In the genomic region with DNA sequence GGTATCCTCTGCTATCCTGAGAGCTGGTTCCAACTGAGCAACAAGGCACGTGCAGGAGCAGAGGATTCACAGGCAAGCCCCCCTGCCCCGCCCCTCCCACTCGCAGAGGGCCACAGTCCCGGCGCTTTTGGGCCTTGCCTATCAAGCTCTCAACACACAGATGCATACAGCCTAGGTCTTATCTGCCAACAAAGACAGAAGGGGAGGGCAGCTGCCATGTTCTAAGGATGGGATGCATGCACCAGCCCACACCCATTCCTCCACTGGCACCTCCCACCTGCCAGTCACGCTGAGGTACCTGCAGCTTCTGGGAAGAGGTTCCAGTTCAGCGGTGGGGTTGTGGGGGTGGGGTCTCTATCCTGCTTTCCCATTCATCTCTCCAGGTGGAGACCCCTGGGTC, we compare ENCODE assay signal across 9 mouse cellular contexts. TPM values are rescaled to one million over a fixed set of nuclear protein-coding genes. Genes with fewer than 3 reads are reported as not detected.
A peak's percentile ranks its signal among the peaks of the same experiment; 100 is the strongest.
DNase-seq lines count a peak whose midpoint lies in the region; ATAC-seq and TF ChIP-seq lines count a peak whose summit lies in the region.
"Had no signal": no experiment of that assay in that cellular context is flagged by ENCODE, and none has a peak within 500 bp of the region (broad histone marks: within the 10 kb centered on the region; RNA-seq: fewer than 3 reads in every experiment).

No protein-coding gene starts in this region.

- no peak overlapping the region for H3K4me3 ChIP-seq in heart, embryonic 11.5 days (ENCODE audit: low read depth, low read length)
- no peak overlapping the region for H3K4me3 ChIP-seq in lung, embryonic 15.5 days
- no peak overlapping the region for H3K4me3 ChIP-seq in intestine, embryonic 15.5 days (replicated peaks)
- no peak overlapping the region for H3K4me3 ChIP-seq in neural tube, embryonic 12.5 days
- H3K4me3 ChIP-seq in left cerebral cortex, adult 2 months, result no peak overlapping the region

- peaks cover 96% of the 10 kb centered on the region for H3K4me1 ChIP-seq in heart, embryonic 11.5 days (ENCODE audit: control insufficient read depth, insufficient read depth, low read length)
- H3K4me1 ChIP-seq in lung, embryonic 15.5 days, result peaks cover 92% of the 10 kb centered on the region
- peaks cover 97% of the 10 kb centered on the region for H3K4me1 ChIP-seq in intestine, embryonic 15.5 days (replicated peaks)
- H3K4me1 ChIP-seq in neural tube, embryonic 12.5 days, result peaks cover 85% of the 10 kb centered on the region

- peak overlapping the region; percentile 4; the same call in 1 of the 2 replicates for H3K9ac ChIP-seq in heart, embryonic 11.5 days (ENCODE audit: low read depth, low read length)
- no peak overlapping the region for H3K9ac ChIP-seq in lung, embryonic 15.5 days
- no peak overlapping the region for H3K9ac ChIP-seq in intestine, embryonic 15.5 days
- no peak overlapping the region for H3K9ac ChIP-seq in neural tube, embryonic 12.5 days

- TF ChIP-seq CTCF in left cerebral cortex, adult 2 months (IDR thresholded peaks at IDR 0.05), result no peak

- H3K27me3 ChIP-seq in heart, embryonic 11.5 days (ENCODE audit: control insufficient read depth, insufficient read depth, low read length), result no peaks in the 10 kb centered on the region
- H3K27me3 ChIP-seq in lung, embryonic 15.5 days, result no peaks in the 10 kb centered on the region
- H3K27me3 ChIP-seq in intestine, embryonic 15.5 days (replicated peaks), result no peaks in the 10 kb centered on the region
- 0 out of 2 replicates have a peak, but pooled peaks cover 5% of the 10 kb centered on the region for H3K27me3 ChIP-seq in neural tube, embryonic 12.5 days (replicated peaks)

- H3K27ac ChIP-seq in heart, embryonic 11.5 days (ENCODE audit: low read depth, low read length), result peak overlapping the region; percentile 89
- H3K27ac ChIP-seq in lung, embryonic 15.5 days, result peak overlapping the region; percentile 97
- H3K27ac ChIP-seq in intestine, embryonic 15.5 days, result peak overlapping the region; percentile 55
- no peak overlapping the region for H3K27ac ChIP-seq in neural tube, embryonic 12.5 days
- no peak overlapping the region for H3K27ac ChIP-seq in left cerebral cortex, adult 2 months

- intact Hi-C loops in heart, postnatal 36 days (cut with DNase I), result loop anchor here (2.0 kb wide), 1 partner anchor 18 kb away; no protein-coding TSS in a partner anchor
- intact Hi-C loops in left cerebral cortex, adult 2 months (cut with DNase I), result no loop called here

- peak; percentile 21; the same call in 1 of the 2 replicates for ATAC-seq in heart, embryonic 11.5 days (replicated peaks; ENCODE audit: insufficient number of reproducible peaks, low FRiP score, low TSS enrichment)
- ATAC-seq in lung, embryonic 15.5 days (ENCODE audit: borderline replicate concordance, extremely low read depth, low FRiP score, low TSS enrichment), result no peak
- 0 out of 2 replicates have a peak, but pooled peaks have one; percentile 13 for ATAC-seq in intestine, embryonic 15.5 days
- no peak for ATAC-seq in neural tube, embryonic 12.5 days (ENCODE audit: low FRiP score, low read depth)
- ATAC-seq: CD4-positive, CD25-positive, alpha-beta regulatory T cell, adult 4 months had no signal

- WGBS in heart, embryonic 11.5 days (ENCODE audit: insufficient replicate concordance), result 11% methylated on average over 7 of the region's 7 CpGs
- 18% methylated on average over 7 of the region's 7 CpGs for WGBS in lung, embryonic 15.5 days
- 15% methylated on average over 7 of the region's 7 CpGs for WGBS in intestine, embryonic 15.5 days
- 11% methylated on average over 7 of the region's 7 CpGs for WGBS in neural tube, embryonic 12.5 days

- peak overlapping the region; percentile 38 for H3K4me2 ChIP-seq in heart, embryonic 11.5 days
- peak overlapping the region; percentile 14 for H3K4me2 ChIP-seq in lung, embryonic 15.5 days
- H3K4me2 ChIP-seq in intestine, embryonic 15.5 days (replicated peaks), result peak overlapping the region; percentile 23; the same call in 1 of the 2 replicates
- H3K4me2 ChIP-seq in neural tube, embryonic 12.5 days (replicated peaks), result peak overlapping the region; percentile 13; the same call in 1 of the 2 replicates

- H3K9me3 ChIP-seq in heart, embryonic 11.5 days (replicated peaks; ENCODE audit: control insufficient read depth, low read length), result no peaks in the 10 kb centered on the region
- H3K9me3 ChIP-seq in lung, embryonic 15.5 days, result no peaks in the 10 kb centered on the region
- no peaks in the 10 kb centered on the region for H3K9me3 ChIP-seq in intestine, embryonic 15.5 days
- no peaks in the 10 kb centered on the region for H3K9me3 ChIP-seq in neural tube, embryonic 12.5 days

- H3K36me3 ChIP-seq in heart, embryonic 11.5 days (ENCODE audit: control insufficient read depth, insufficient read depth, low read length), result no peaks in the 10 kb centered on the region
- H3K36me3 ChIP-seq in lung, embryonic 15.5 days, result no peaks in the 10 kb centered on the region
- no peaks in the 10 kb centered on the region for H3K36me3 ChIP-seq in intestine, embryonic 15.5 days
- H3K36me3 ChIP-seq in neural tube, embryonic 12.5 days, result no peaks in the 10 kb centered on the region

- no peak for DNase-seq in heart, postnatal 36 days
- DNase-seq in lung, postnatal 36 days, result no peak
- no peak for DNase-seq in left cerebral cortex, adult 2 months (ENCODE audit: extremely low spot score in 1 of 2, low spot score in 2 of 2)
- no peak for DNase-seq in cerebellum, adult 8-10 months

RNA-seq across cellular contexts. Expression of gene Shb, which starts 39.2 kb away (rescaled TPM):
- 9.2 and 11.1 TPM in 2 replicates for polyA plus RNA-seq in heart, embryonic 11.5 days (2014; fragmentation: Nextera tagmentation; extraction: Ambion mirVana)
- 10 to 100 TPM; 24.2 to 40.9 TPM for total RNA-seq in heart, postnatal 36 days (2021)
- polyA plus RNA-seq in lung, embryonic 15.5 days (2015; fragmentation: Nextera tagmentation; extraction: Ambion mirVana), result 11.4 and 13.5 TPM in 2 replicates
- 4.0 and 4.8 TPM in 2 replicates for polyA plus RNA-seq in intestine, embryonic 15.5 days (2015; fragmentation: Nextera tagmentation; extraction: Ambion mirVana)
- 8.2 and 10.3 TPM in 2 replicates for polyA plus RNA-seq in neural tube, embryonic 12.5 days (2016; fragmentation: Nextera tagmentation; extraction: Ambion mirVana)
- 10 to 100 TPM; 11.0 to 11.6 TPM for total RNA-seq in left cerebral cortex, adult 2 months (2021)

Comparison
In these comparisons a context has a peak if more than half of its experiments do, and no peak if none do; other contexts are left out.
1. ATAC-seq: peak in heart, embryonic 11.5 days (single experiment) and intestine, embryonic 15.5 days (single experiment); none in lung, embryonic 15.5 days (single experiment) and neural tube, embryonic 12.5 days (single experiment).
2. H3K27ac ChIP-seq: peak in heart, embryonic 11.5 days (single experiment), lung, embryonic 15.5 days (single experiment) and intestine, embryonic 15.5 days (single experiment); none in neural tube, embryonic 12.5 days (single experiment) and left cerebral cortex, adult 2 months (single experiment).
3. Peak in every context shown above with its lines, with median percentiles within 50 percentile points of each other: H3K4me2 ChIP-seq.